Mouse (Mus musculus): ENCODE data around the gene Col4a3. TPM values are rescaled to one million over a fixed set of nuclear protein-coding genes. Genes with fewer than 3 reads are reported as not detected.

Col4a3 gene
- polyA plus RNA-seq, 1 experiment from 2014 or later, result 4.8 TPM

GRCm38 (mm10) chr1:82603198-82603950 lies 16.7 kb downstream of the Col4a3 start:
- 62% methylated on average over 7 of the region's 7 CpGs for WGBS

GRCm38 (mm10) chr1:82605347-82605746 lies 18.6 kb downstream of the Col4a3 start:
- no peak overlapping the region; the same call in 1 of the 2 replicates for H3K27ac ChIP-seq (ENCODE audit: low read length)
- H3K36me3 ChIP-seq (ENCODE audit: insufficient read depth, low read length), result no peaks in the 10 kb centered on the region
- no peaks in the 10 kb centered on the region for H3K27me3 ChIP-seq (ENCODE audit: insufficient read depth, low read length)
- peaks cover under 1% of the 10 kb centered on the region; the same call in 1 of the 2 replicates for H3K9me3 ChIP-seq (ENCODE audit: low read length)
- H3K4me3 ChIP-seq (ENCODE audit: low read length), result no peak overlapping the region
- H3K4me1 ChIP-seq (ENCODE audit: insufficient read depth, low read length), result 0 out of 2 replicates have a peak, but pooled peaks cover 6% of the 10 kb centered on the region
- WGBS, result 87% methylated on average over 7 of the region's 7 CpGs
- ATAC-seq (ENCODE audit: low FRiP score, low TSS enrichment), result no peak
- H3K9ac ChIP-seq (replicated peaks; ENCODE audit: low read length), result no peak overlapping the region
- no peak overlapping the region for H3K4me2 ChIP-seq (replicated peaks; ENCODE audit: low read depth, low read length)

More at GRCm38 (mm10) chr1:82603198-82603950, 16.7 kb downstream of the Col4a3 start:
- Histone ChIP-seq H3K9me3 (ENCODE audit: low read length) (peaks cover 3% of the 10 kb centered on the region; the same call in 1 of the 2 replicates), H3K4me2 (replicated peaks; ENCODE audit: low read depth, low read length) (no peak overlapping the region), H3K27ac (ENCODE audit: low read length) (0 out of 2 replicates have a peak overlapping the region, but pooled peaks have one; percentile 1), H3K27me3 (ENCODE audit: insufficient read depth, low read length) (no peaks in the 10 kb centered on the region), H3K9ac (replicated peaks; ENCODE audit: low read length) (no peak overlapping the region), H3K36me3 (ENCODE audit: insufficient read depth, low read length) (no peaks in the 10 kb centered on the region), H3K4me3 (ENCODE audit: low read length) (no peak overlapping the region), H3K4me1 (ENCODE audit: insufficient read depth, low read length) (0 out of 2 replicates have a peak, but pooled peaks cover 6% of the 10 kb centered on the region)
- 0 out of 2 replicates have a peak, but pooled peaks have one; percentile 10 for ATAC-seq (ENCODE audit: low FRiP score, low TSS enrichment)

- Histone ChIP-seq H3K27ac (ENCODE audit: low read length) (peak overlapping the region; percentile 37; the same call in 1 of the 2 replicates), H3K4me2 (replicated peaks; ENCODE audit: low read depth, low read length) (no peak overlapping the region), H3K27me3 (ENCODE audit: insufficient read depth, low read length) (no peaks in the 10 kb centered on the region), H3K9me3 (ENCODE audit: low read length) (no peaks in the 10 kb centered on the region), H3K4me3 (ENCODE audit: low read length) (no peak overlapping the region), H3K36me3 (ENCODE audit: insufficient read depth, low read length) (no peaks in the 10 kb centered on the region), H3K9ac (replicated peaks; ENCODE audit: low read length) (no peak overlapping the region), H3K4me1 (ENCODE audit: insufficient read depth, low read length) (0 out of 2 replicates have a peak, but pooled peaks cover 6% of the 10 kb centered on the region)
- ATAC-seq (ENCODE audit: low FRiP score, low TSS enrichment), result peak; percentile 59
- WGBS, result 71% methylated on average over 7 of the region's 7 CpGs
These were observed 19.1 kb downstream of the Col4a3 start for GRCm38 (mm10) chr1:82605856-82606255.

GRCm38 (mm10) chr1:82608646-82609262 lies 22.0 kb downstream of the Col4a3 start:
- H3K4me1 ChIP-seq (ENCODE audit: insufficient read depth, low read length), result peaks cover 12% of the 10 kb centered on the region; the same call in 1 of the 2 replicates
- H3K27ac ChIP-seq (ENCODE audit: low read length), result no peak overlapping the region
- ATAC-seq (ENCODE audit: low FRiP score, low TSS enrichment), result no peak
- no peak overlapping the region for H3K9ac ChIP-seq (replicated peaks; ENCODE audit: low read length)
- no peaks in the 10 kb centered on the region for H3K36me3 ChIP-seq (ENCODE audit: insufficient read depth, low read length)
- no peak overlapping the region for H3K4me2 ChIP-seq (replicated peaks; ENCODE audit: low read depth, low read length)
- H3K9me3 ChIP-seq (ENCODE audit: low read length), result no peaks in the 10 kb centered on the region
- 67% methylated on average over 9 of the region's 9 CpGs for WGBS
- H3K4me3 ChIP-seq (ENCODE audit: low read length), result no peak overlapping the region
- no peaks in the 10 kb centered on the region for H3K27me3 ChIP-seq (ENCODE audit: insufficient read depth, low read length)

- peak; percentile 49; the same call in 1 of the 2 replicates for ATAC-seq (ENCODE audit: low FRiP score, low TSS enrichment)
- H3K4me3 ChIP-seq (ENCODE audit: low read length), result no peak overlapping the region
- H3K9me3 ChIP-seq (ENCODE audit: low read length), result no peaks in the 10 kb centered on the region
- no peaks in the 10 kb centered on the region for H3K36me3 ChIP-seq (ENCODE audit: insufficient read depth, low read length)
- 42% methylated on average over 9 of the region's 9 CpGs for WGBS
- H3K27ac ChIP-seq (ENCODE audit: low read length), result peak overlapping the region; percentile 34; the same call in 1 of the 2 replicates
- no peaks in the 10 kb centered on the region for H3K27me3 ChIP-seq (ENCODE audit: insufficient read depth, low read length)
- no peak overlapping the region for H3K4me2 ChIP-seq (replicated peaks; ENCODE audit: low read depth, low read length)
- no peak overlapping the region for H3K9ac ChIP-seq (replicated peaks; ENCODE audit: low read length)
- H3K4me1 ChIP-seq (ENCODE audit: insufficient read depth, low read length), result peaks cover 17% of the 10 kb centered on the region
These were observed 25.4 kb downstream of the Col4a3 start for GRCm38 (mm10) chr1:82612061-82612660.

- 33% methylated on average over 5 of the region's 5 CpGs for WGBS
- Histone ChIP-seq H3K36me3 (ENCODE audit: insufficient read depth, low read length) (no peaks in the 10 kb centered on the region), H3K27ac (ENCODE audit: low read length) (peak overlapping the region; percentile 58), H3K9me3 (ENCODE audit: low read length) (no peaks in the 10 kb centered on the region), H3K4me2 (replicated peaks; ENCODE audit: low read depth, low read length) (no peak overlapping the region), H3K4me1 (ENCODE audit: insufficient read depth, low read length) (peaks cover 20% of the 10 kb centered on the region), H3K9ac (replicated peaks; ENCODE audit: low read length) (no peak overlapping the region), H3K27me3 (ENCODE audit: insufficient read depth, low read length) (no peaks in the 10 kb centered on the region), H3K4me3 (ENCODE audit: low read length) (no peak overlapping the region)
- ATAC-seq (ENCODE audit: low FRiP score, low TSS enrichment), result peak; percentile 54; the same call in 1 of the 2 replicates
These were observed 31.3 kb downstream of the Col4a3 start for GRCm38 (mm10) chr1:82618001-82618400.

GRCm38 (mm10) chr1:82618592-82618991 lies 31.9 kb downstream of the Col4a3 start:
- Histone ChIP-seq H3K4me1 (ENCODE audit: insufficient read depth, low read length) (peaks cover 20% of the 10 kb centered on the region), H3K9me3 (ENCODE audit: low read length) (no peaks in the 10 kb centered on the region), H3K4me2 (replicated peaks; ENCODE audit: low read depth, low read length) (no peak overlapping the region), H3K4me3 (ENCODE audit: low read length) (no peak overlapping the region), H3K27me3 (ENCODE audit: insufficient read depth, low read length) (no peaks in the 10 kb centered on the region), H3K36me3 (ENCODE audit: insufficient read depth, low read length) (no peaks in the 10 kb centered on the region), H3K27ac (ENCODE audit: low read length) (peak overlapping the region; percentile 68), H3K9ac (replicated peaks; ENCODE audit: low read length) (no peak overlapping the region)
- peak; percentile 57 for ATAC-seq (ENCODE audit: low FRiP score, low TSS enrichment)
- WGBS, result 71% methylated on average over 5 of the region's 5 CpGs

- no peaks in the 10 kb centered on the region for H3K9me3 ChIP-seq (ENCODE audit: low read length)
- H3K36me3 ChIP-seq (ENCODE audit: insufficient read depth, low read length), result no peaks in the 10 kb centered on the region
- H3K9ac ChIP-seq (replicated peaks; ENCODE audit: low read length), result no peak overlapping the region
- ATAC-seq (ENCODE audit: low FRiP score, low TSS enrichment), result no peak
- peaks cover 20% of the 10 kb centered on the region for H3K4me1 ChIP-seq (ENCODE audit: insufficient read depth, low read length)
- WGBS, result 89% methylated on average over 5 of the region's 5 CpGs
- no peak overlapping the region for H3K27ac ChIP-seq (ENCODE audit: low read length)
- no peaks in the 10 kb centered on the region for H3K27me3 ChIP-seq (ENCODE audit: insufficient read depth, low read length)
- H3K4me3 ChIP-seq (ENCODE audit: low read length), result no peak overlapping the region
- H3K4me2 ChIP-seq (replicated peaks; ENCODE audit: low read depth, low read length), result no peak overlapping the region
These were observed 33.3 kb downstream of the Col4a3 start for GRCm38 (mm10) chr1:82619981-82620380.

GRCm38 (mm10) chr1:82624934-82625333 lies 38.2 kb downstream of the Col4a3 start:
- no peak overlapping the region for H3K4me2 ChIP-seq (replicated peaks; ENCODE audit: low read depth, low read length)
- no peaks in the 10 kb centered on the region for H3K9me3 ChIP-seq (ENCODE audit: low read length)
- no peak overlapping the region for H3K27ac ChIP-seq (ENCODE audit: low read length)
- no peaks in the 10 kb centered on the region for H3K4me1 ChIP-seq (ENCODE audit: insufficient read depth, low read length)
- no peak for ATAC-seq (ENCODE audit: low FRiP score, low TSS enrichment)
- WGBS, result 83% methylated on average over 6 of the region's 6 CpGs
- H3K4me3 ChIP-seq (ENCODE audit: low read length), result no peak overlapping the region
- H3K27me3 ChIP-seq (ENCODE audit: insufficient read depth, low read length), result no peaks in the 10 kb centered on the region
- H3K36me3 ChIP-seq (ENCODE audit: insufficient read depth, low read length), result no peaks in the 10 kb centered on the region
- no peak overlapping the region for H3K9ac ChIP-seq (replicated peaks; ENCODE audit: low read length)

Measured in kidney, embryonic 16.5 days (tissue).